Mouse (Mus musculus): ENCODE data around the gene Whamm. TPM values are rescaled to one million over a fixed set of nuclear protein-coding genes. Genes with fewer than 3 reads are reported as not detected.

Gene Whamm
- total and polyA plus RNA-seq, 2 experiments from 2014 or later: 3.1 to 6.6 TPM

GRCm38 (mm10) chr7:81573821-81574220, 2.8 kb downstream of the Whamm start:
- Histone ChIP-seq H3K27me3 (ENCODE audit: control insufficient read depth, insufficient read depth, low read length) (no peaks in the 10 kb centered on the region), H3K4me3 (ENCODE audit: low read depth, low read length) (no peak overlapping the region), H3K4me1 (ENCODE audit: control insufficient read depth, insufficient read depth) (peaks cover 12% of the 10 kb centered on the region), H3K4me2 (ENCODE audit: low read depth, low read length) (no peak overlapping the region), H3K36me3 (replicated peaks; ENCODE audit: control insufficient read depth, insufficient read depth, low read length) (peaks cover 26% of the 10 kb centered on the region), H3K9ac (replicated peaks; ENCODE audit: low read depth, low read length) (no peak overlapping the region), H3K9me3 (replicated peaks; ENCODE audit: control insufficient read depth, low read length) (no peaks in the 10 kb centered on the region), H3K27ac (ENCODE audit: low read depth) (no peak overlapping the region; the same call in 1 of the 2 replicates)
- no peak for ATAC-seq (ENCODE audit: insufficient read depth, low read depth)
- WGBS: 90% methylated on average over 9 of the region's 9 CpGs
- no peak for TF ChIP-seq EP300 (IDR thresholded peaks at IDR 0.05; ENCODE audit: low read depth)
- no peak for TF ChIP-seq CTCF (IDR thresholded peaks at IDR 0.05; ENCODE audit: low read depth)
- DNase-seq (ENCODE audit: low spot score): no peak

DNA sequence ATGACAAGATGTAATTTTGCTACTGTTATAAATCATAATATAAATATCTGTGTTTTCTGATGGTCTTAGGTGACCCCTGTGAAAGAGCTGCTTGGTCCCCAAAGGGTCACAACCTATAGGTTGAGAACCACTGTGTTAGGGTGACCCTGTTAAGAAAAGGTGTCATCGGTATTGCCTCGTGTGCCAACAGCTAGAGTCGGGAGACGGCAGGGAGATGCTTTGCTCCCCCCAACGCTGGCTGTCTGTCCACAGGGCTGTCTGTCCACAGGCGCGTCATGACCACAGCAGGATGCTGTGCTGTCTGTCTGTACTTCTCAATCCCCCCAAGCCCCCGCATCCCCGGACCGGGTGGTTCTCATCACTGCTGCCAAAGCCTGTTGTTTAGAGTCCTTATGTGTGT, 4.5 kb downstream of the Whamm start:
- ATAC-seq (ENCODE audit: insufficient read depth, low read depth) (no peak), DNase-seq (ENCODE audit: low spot score) (no peak)
- Histone ChIP-seq H3K9me3 (replicated peaks; ENCODE audit: control insufficient read depth, low read length) (no peaks in the 10 kb centered on the region), H3K27me3 (ENCODE audit: control insufficient read depth, insufficient read depth, low read length) (no peaks in the 10 kb centered on the region), H3K4me3 (ENCODE audit: low read depth, low read length) (no peak overlapping the region), H3K27ac (ENCODE audit: low read depth) (no peak overlapping the region), H3K4me2 (ENCODE audit: low read depth, low read length) (no peak overlapping the region), H3K36me3 (replicated peaks; ENCODE audit: control insufficient read depth, insufficient read depth, low read length) (peaks cover 38% of the 10 kb centered on the region), H3K9ac (replicated peaks; ENCODE audit: low read depth, low read length) (no peak overlapping the region), H3K4me1 (ENCODE audit: control insufficient read depth, insufficient read depth) (peaks cover 12% of the 10 kb centered on the region)
- TF ChIP-seq CTCF (IDR thresholded peaks at IDR 0.05; ENCODE audit: low read depth) (no peak), EP300 (IDR thresholded peaks at IDR 0.05; ENCODE audit: low read depth) (no peak)
- WGBS: 86% methylated on average over 10 of the region's 10 CpGs

- H3K9me3 ChIP-seq (replicated peaks; ENCODE audit: control insufficient read depth, low read length): no peaks in the 10 kb centered on the region
- no peak for TF ChIP-seq CTCF (IDR thresholded peaks at IDR 0.05; ENCODE audit: low read depth)
- TF ChIP-seq EP300 (IDR thresholded peaks at IDR 0.05; ENCODE audit: low read depth): no peak
- no peak overlapping the region for H3K4me2 ChIP-seq (ENCODE audit: low read depth, low read length)
- no peaks in the 10 kb centered on the region for H3K27me3 ChIP-seq (ENCODE audit: control insufficient read depth, insufficient read depth, low read length)
- peaks cover 38% of the 10 kb centered on the region for H3K36me3 ChIP-seq (replicated peaks; ENCODE audit: control insufficient read depth, insufficient read depth, low read length)
- H3K4me3 ChIP-seq (ENCODE audit: low read depth, low read length): no peak overlapping the region
- ATAC-seq (ENCODE audit: insufficient read depth, low read depth): no peak
- 83% methylated on average over 3 of the region's 3 CpGs for WGBS
- no peak overlapping the region for H3K27ac ChIP-seq (ENCODE audit: low read depth)
- no peak for DNase-seq (ENCODE audit: low spot score)
- H3K4me1 ChIP-seq (ENCODE audit: control insufficient read depth, insufficient read depth): peaks cover 7% of the 10 kb centered on the region
- no peak overlapping the region for H3K9ac ChIP-seq (replicated peaks; ENCODE audit: low read depth, low read length)
Measured at GRCm38 (mm10) chr7:81577872-81578271, 6.8 kb downstream of the Whamm start.

DNA sequence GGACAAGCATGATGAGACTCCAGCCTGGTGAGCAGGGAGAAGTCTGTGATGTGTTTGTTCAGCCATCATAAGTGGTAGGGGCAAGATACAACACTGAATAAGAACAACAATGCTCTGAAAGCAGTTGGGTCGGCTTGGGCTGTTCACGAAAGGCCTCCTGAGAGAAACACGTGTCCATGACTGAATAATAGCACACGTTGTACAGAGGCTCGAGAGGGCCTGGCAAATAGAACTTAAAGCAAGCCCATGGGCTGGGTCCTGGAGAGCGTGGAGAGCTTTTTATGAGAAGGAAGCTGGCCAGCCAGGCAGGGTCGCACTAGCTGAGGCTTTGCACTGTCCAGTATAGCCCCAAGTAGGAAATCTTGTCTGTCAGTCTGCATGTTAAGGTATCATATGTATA, 7.3 kb downstream of the Whamm start:
- ATAC-seq (ENCODE audit: insufficient read depth, low read depth): no peak
- Histone ChIP-seq H3K4me2 (ENCODE audit: low read depth, low read length) (no peak overlapping the region), H3K9me3 (replicated peaks; ENCODE audit: control insufficient read depth, low read length) (no peaks in the 10 kb centered on the region), H3K9ac (replicated peaks; ENCODE audit: low read depth, low read length) (no peak overlapping the region), H3K27me3 (ENCODE audit: control insufficient read depth, insufficient read depth, low read length) (no peaks in the 10 kb centered on the region), H3K4me1 (ENCODE audit: control insufficient read depth, insufficient read depth) (peaks cover 3% of the 10 kb centered on the region), H3K4me3 (ENCODE audit: low read depth, low read length) (no peak overlapping the region), H3K27ac (ENCODE audit: low read depth) (no peak overlapping the region), H3K36me3 (replicated peaks; ENCODE audit: control insufficient read depth, insufficient read depth, low read length) (peaks cover 38% of the 10 kb centered on the region)
- no peak for TF ChIP-seq EP300 (IDR thresholded peaks at IDR 0.05; ENCODE audit: low read depth)
- TF ChIP-seq CTCF (IDR thresholded peaks at IDR 0.05; ENCODE audit: low read depth): no peak
- DNase-seq (ENCODE audit: low spot score): no peak
- WGBS: 92% methylated on average over 7 of the region's 7 CpGs

DNA sequence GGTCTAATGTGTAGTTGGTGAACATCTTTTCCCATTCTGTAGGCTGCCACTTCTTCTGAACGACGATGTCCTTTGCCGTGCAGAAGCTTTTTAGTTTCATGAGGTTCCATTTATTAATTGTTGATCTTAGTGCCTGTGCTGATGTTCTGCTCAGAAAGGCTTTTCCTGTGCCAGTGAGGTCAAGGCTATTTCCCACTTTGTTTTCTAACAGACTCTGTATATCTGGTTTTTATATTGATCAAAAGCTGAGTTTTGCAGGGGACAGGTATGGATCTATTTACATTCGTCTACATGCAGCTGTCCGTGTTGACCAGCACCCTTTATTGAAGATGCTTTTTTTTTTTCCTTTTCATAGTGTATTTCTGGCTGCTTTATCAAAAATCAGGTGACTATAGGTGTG, 8.2 kb downstream of the Whamm start:
- H3K27ac ChIP-seq (ENCODE audit: low read depth): no peak overlapping the region
- TF ChIP-seq EP300 (IDR thresholded peaks at IDR 0.05; ENCODE audit: low read depth): no peak
- no peak for TF ChIP-seq CTCF (IDR thresholded peaks at IDR 0.05; ENCODE audit: low read depth)
- no peak overlapping the region for H3K4me3 ChIP-seq (ENCODE audit: low read depth, low read length)
- 95% methylated on average over 5 of the region's 5 CpGs for WGBS
- no peaks in the 10 kb centered on the region for H3K9me3 ChIP-seq (replicated peaks; ENCODE audit: control insufficient read depth, low read length)
- no peak overlapping the region for H3K9ac ChIP-seq (replicated peaks; ENCODE audit: low read depth, low read length)
- H3K4me1 ChIP-seq (ENCODE audit: control insufficient read depth, insufficient read depth): no peaks in the 10 kb centered on the region
- H3K36me3 ChIP-seq (replicated peaks; ENCODE audit: control insufficient read depth, insufficient read depth, low read length): peaks cover 43% of the 10 kb centered on the region
- no peak overlapping the region for H3K4me2 ChIP-seq (ENCODE audit: low read depth, low read length)
- DNase-seq (ENCODE audit: low spot score) (no peak), ATAC-seq (ENCODE audit: insufficient read depth, low read depth) (no peak)
- no peaks in the 10 kb centered on the region for H3K27me3 ChIP-seq (ENCODE audit: control insufficient read depth, insufficient read depth, low read length)

DNA sequence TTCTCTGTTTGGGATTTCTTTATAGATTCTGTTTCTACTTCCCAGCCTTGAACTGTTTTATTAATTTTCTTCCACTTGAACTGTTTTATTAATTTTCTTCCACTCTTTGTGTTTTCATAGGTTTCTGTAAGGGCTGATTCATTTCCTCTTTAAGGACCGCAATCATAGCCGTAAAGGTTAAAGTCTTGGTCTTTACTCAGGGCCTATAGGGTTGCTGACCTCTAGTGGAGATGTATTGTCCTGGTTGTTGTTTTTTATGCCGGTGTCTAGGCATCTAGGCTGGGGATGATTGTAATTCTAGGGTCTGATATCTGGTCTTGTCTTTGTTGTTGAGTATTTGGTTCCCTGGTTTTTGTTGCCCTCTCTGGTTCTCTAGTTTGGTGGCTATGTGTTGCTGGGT, 12.4 kb downstream of the Whamm start:
- H3K27me3 ChIP-seq (ENCODE audit: control insufficient read depth, insufficient read depth, low read length): no peaks in the 10 kb centered on the region
- H3K4me2 ChIP-seq (ENCODE audit: low read depth, low read length): no peak overlapping the region
- no peak overlapping the region for H3K27ac ChIP-seq (ENCODE audit: low read depth)
- no peak overlapping the region for H3K4me3 ChIP-seq (ENCODE audit: low read depth, low read length)
- no peak overlapping the region for H3K9ac ChIP-seq (replicated peaks; ENCODE audit: low read depth, low read length)
- no peaks in the 10 kb centered on the region for H3K4me1 ChIP-seq (ENCODE audit: control insufficient read depth, insufficient read depth)
- no peak for ATAC-seq (ENCODE audit: insufficient read depth, low read depth)
- 49% methylated on average over 3 of the region's 3 CpGs for WGBS
- H3K9me3 ChIP-seq (replicated peaks; ENCODE audit: control insufficient read depth, low read length): no peaks in the 10 kb centered on the region
- H3K36me3 ChIP-seq (replicated peaks; ENCODE audit: control insufficient read depth, insufficient read depth, low read length): peaks cover 60% of the 10 kb centered on the region
- TF ChIP-seq CTCF (IDR thresholded peaks at IDR 0.05; ENCODE audit: low read depth) (peak; percentile 48), EP300 (IDR thresholded peaks at IDR 0.05; ENCODE audit: low read depth) (no peak)
- DNase-seq (ENCODE audit: low spot score): no peak

Measured in heart, postnatal 0 days (tissue).